Mouse (Mus musculus): ENCODE results near the gene Phf21a. TPM values are rescaled to one million over a fixed set of nuclear protein-coding genes. Genes with fewer than 3 reads are reported as not detected.
"Not testable (repeated sequence)": the region's sequence is repeated elsewhere in the genome, so short reads cannot be mapped to it uniquely, and the experiment has no call there.

Phf21a gene
- polyA plus RNA-seq, 1 experiment from 2014 or later: 35.8 TPM

GRCm38 (mm10) chr2:92391116-92391515, 298.2 kb downstream of the Phf21a start:
- Histone ChIP-seq H3K4me3 (ENCODE audit: low read depth, low read length) (no peak overlapping the region), H3K36me3 (ENCODE audit: control insufficient read depth, insufficient read depth, low read length) (peaks cover 7% of the 10 kb centered on the region), H3K27ac (ENCODE audit: low read length) (no peak overlapping the region), H3K9me3 (ENCODE audit: control insufficient read depth, low read depth, low read length) (no peaks in the 10 kb centered on the region), H3K27me3 (ENCODE audit: control insufficient read depth, insufficient read depth, low read length) (no peaks in the 10 kb centered on the region), H3K9ac (replicated peaks; ENCODE audit: low read depth, low read length) (no peak overlapping the region), H3K4me2 (replicated peaks; ENCODE audit: low read depth, low read length) (peak overlapping the region; percentile 62; the same call in 1 of the 2 replicates), H3K4me1 (ENCODE audit: control insufficient read depth, insufficient read depth, low read length) (peaks cover 38% of the 10 kb centered on the region)
- ATAC-seq (ENCODE audit: insufficient number of reproducible peaks, insufficient read depth, low FRiP score, low read depth): no peak
- whole genome bisulfite sequencing: 83% methylated on average over 8 of the region's 8 CpGs

GRCm38 (mm10) chr2:92391703-92392317, 298.9 kb downstream of the Phf21a start:
- H3K4me1 ChIP-seq (ENCODE audit: control insufficient read depth, insufficient read depth, low read length): peaks cover 38% of the 10 kb centered on the region
- H3K36me3 ChIP-seq (ENCODE audit: control insufficient read depth, insufficient read depth, low read length): peaks cover 1% of the 10 kb centered on the region; the same call in 1 of the 2 replicates
- no peaks in the 10 kb centered on the region for H3K9me3 ChIP-seq (ENCODE audit: control insufficient read depth, low read depth, low read length)
- peak overlapping the region; percentile 62 for H3K4me2 ChIP-seq (replicated peaks; ENCODE audit: low read depth, low read length)
- peak overlapping the region; percentile 38; the same call in 1 of the 2 replicates for H3K9ac ChIP-seq (replicated peaks; ENCODE audit: low read depth, low read length)
- H3K27ac ChIP-seq (ENCODE audit: low read length): peak overlapping the region; percentile 78
- peak overlapping the region; percentile 31 for H3K4me3 ChIP-seq (ENCODE audit: low read depth, low read length)
- WGBS: 20% methylated on average over 11 of the region's 11 CpGs
- ATAC-seq (ENCODE audit: insufficient number of reproducible peaks, insufficient read depth, low FRiP score, low read depth): no peak
- H3K27me3 ChIP-seq (ENCODE audit: control insufficient read depth, insufficient read depth, low read length): no peaks in the 10 kb centered on the region

GRCm38 (mm10) chr2:92392318-92393264, 299.7 kb downstream of the Phf21a start:
- ATAC-seq (ENCODE audit: insufficient number of reproducible peaks, insufficient read depth, low FRiP score, low read depth): no peak
- 3% methylated on average over 26 of the region's 26 CpGs for WGBS
- H3K36me3 ChIP-seq (ENCODE audit: control insufficient read depth, insufficient read depth, low read length): no peaks in the 10 kb centered on the region
- H3K9me3 ChIP-seq (ENCODE audit: control insufficient read depth, low read depth, low read length): no peaks in the 10 kb centered on the region
- H3K4me2 ChIP-seq (replicated peaks; ENCODE audit: low read depth, low read length): peak overlapping the region; percentile 62
- peak overlapping the region; percentile 31 for H3K4me3 ChIP-seq (ENCODE audit: low read depth, low read length)
- no peaks in the 10 kb centered on the region for H3K27me3 ChIP-seq (ENCODE audit: control insufficient read depth, insufficient read depth, low read length)
- peak overlapping the region; percentile 78 for H3K27ac ChIP-seq (ENCODE audit: low read length)
- peak overlapping the region; percentile 38; the same call in 1 of the 2 replicates for H3K9ac ChIP-seq (replicated peaks; ENCODE audit: low read depth, low read length)
- H3K4me1 ChIP-seq (ENCODE audit: control insufficient read depth, insufficient read depth, low read length): peaks cover 38% of the 10 kb centered on the region

GRCm38 (mm10) chr2:92395535-92395934, 302.6 kb downstream of the Phf21a start:
- Histone ChIP-seq H3K27me3 (ENCODE audit: control insufficient read depth, insufficient read depth, low read length) (no peaks in the 10 kb centered on the region), H3K9ac (replicated peaks; ENCODE audit: low read depth, low read length) (no peak overlapping the region), H3K9me3 (ENCODE audit: control insufficient read depth, low read depth, low read length) (no peaks in the 10 kb centered on the region), H3K4me2 (replicated peaks; ENCODE audit: low read depth, low read length) (no peak overlapping the region), H3K36me3 (ENCODE audit: control insufficient read depth, insufficient read depth, low read length) (no peaks in the 10 kb centered on the region), H3K27ac (ENCODE audit: low read length) (no peak overlapping the region), H3K4me1 (ENCODE audit: control insufficient read depth, insufficient read depth, low read length) (peaks cover 19% of the 10 kb centered on the region), H3K4me3 (ENCODE audit: low read depth, low read length) (no peak overlapping the region)
- WGBS: 78% methylated on average over 3 of the region's 3 CpGs
- no peak for ATAC-seq (ENCODE audit: insufficient number of reproducible peaks, insufficient read depth, low FRiP score, low read depth)

- no peaks in the 10 kb centered on the region for H3K27me3 ChIP-seq (ENCODE audit: control insufficient read depth, insufficient read depth, low read length)
- H3K27ac ChIP-seq (ENCODE audit: low read length): no peak overlapping the region
- no peak overlapping the region for H3K4me3 ChIP-seq (ENCODE audit: low read depth, low read length)
- WGBS: 68% methylated on average over 1 of the region's 1 CpGs
- H3K36me3 ChIP-seq (ENCODE audit: control insufficient read depth, insufficient read depth, low read length): no peaks in the 10 kb centered on the region
- no peaks in the 10 kb centered on the region for H3K9me3 ChIP-seq (ENCODE audit: control insufficient read depth, low read depth, low read length)
- no peak overlapping the region for H3K4me2 ChIP-seq (replicated peaks; ENCODE audit: low read depth, low read length)
- peaks cover 2% of the 10 kb centered on the region; the same call in 1 of the 2 replicates for H3K4me1 ChIP-seq (ENCODE audit: control insufficient read depth, insufficient read depth, low read length)
- H3K9ac ChIP-seq (replicated peaks; ENCODE audit: low read depth, low read length): no peak overlapping the region
- no peak for ATAC-seq (ENCODE audit: insufficient number of reproducible peaks, insufficient read depth, low FRiP score, low read depth)
Measured at GRCm38 (mm10) chr2:92397436-92397835, 304.5 kb downstream of the Phf21a start.

- H3K9ac ChIP-seq (replicated peaks; ENCODE audit: low read depth, low read length); H3K27me3 ChIP-seq (ENCODE audit: control insufficient read depth, insufficient read depth, low read length); ATAC-seq (ENCODE audit: insufficient number of reproducible peaks, insufficient read depth, low FRiP score, low read depth); H3K36me3 ChIP-seq (ENCODE audit: control insufficient read depth, insufficient read depth, low read length); H3K27ac ChIP-seq (ENCODE audit: low read length); H3K9me3 ChIP-seq (ENCODE audit: control insufficient read depth, low read depth, low read length); H3K4me2 ChIP-seq (replicated peaks; ENCODE audit: low read depth, low read length); H3K4me1 ChIP-seq (ENCODE audit: control insufficient read depth, insufficient read depth, low read length); H3K4me3 ChIP-seq (ENCODE audit: low read depth, low read length): not testable (repeated sequence)
- WGBS: 76% methylated on average over 4 of the region's 4 CpGs
Measured at GRCm38 (mm10) chr2:92399877-92400276, 307.0 kb downstream of the Phf21a start.

- H3K4me2 ChIP-seq (replicated peaks; ENCODE audit: low read depth, low read length): peak overlapping the region; percentile 85
- peak; percentile 3; the same call in 1 of the 2 replicates for ATAC-seq (ENCODE audit: insufficient number of reproducible peaks, insufficient read depth, low FRiP score, low read depth)
- peak overlapping the region; percentile 50 for H3K4me3 ChIP-seq (ENCODE audit: low read depth, low read length)
- H3K4me1 ChIP-seq (ENCODE audit: control insufficient read depth, insufficient read depth, low read length): no peaks in the 10 kb centered on the region
- WGBS: 5% methylated on average over 19 of the region's 22 CpGs
- peak overlapping the region; percentile 36; the same call in 1 of the 2 replicates for H3K9ac ChIP-seq (replicated peaks; ENCODE audit: low read depth, low read length)
- no peaks in the 10 kb centered on the region for H3K9me3 ChIP-seq (ENCODE audit: control insufficient read depth, low read depth, low read length)
- H3K27ac ChIP-seq (ENCODE audit: low read length): no peak overlapping the region
- H3K27me3 ChIP-seq (ENCODE audit: control insufficient read depth, insufficient read depth, low read length): no peaks in the 10 kb centered on the region
- peaks cover 8% of the 10 kb centered on the region for H3K36me3 ChIP-seq (ENCODE audit: control insufficient read depth, insufficient read depth, low read length)
Measured at GRCm38 (mm10) chr2:92400682-92401081, 307.8 kb downstream of the Phf21a start.

- H3K27ac ChIP-seq (ENCODE audit: low read length): no peak within 1 kb of the TSS
- H3K9ac ChIP-seq (replicated peaks; ENCODE audit: low read depth, low read length): peak within 1 kb of the TSS; percentile 36; the same call in 1 of the 2 replicates
- H3K9me3 ChIP-seq (ENCODE audit: control insufficient read depth, low read depth, low read length): no peaks in the 10 kb centered on the region
- H3K36me3 ChIP-seq (ENCODE audit: control insufficient read depth, insufficient read depth, low read length): peaks cover 8% of the 10 kb centered on the region
- WGBS: 2% methylated on average over 13 of the region's 59 CpGs
- H3K4me3 ChIP-seq (ENCODE audit: low read depth, low read length): peak within 1 kb of the TSS; percentile 50
- peak within 1 kb of the TSS; percentile 85 for H3K4me2 ChIP-seq (replicated peaks; ENCODE audit: low read depth, low read length)
- no peaks in the 10 kb centered on the region for H3K27me3 ChIP-seq (ENCODE audit: control insufficient read depth, insufficient read depth, low read length)
- H3K4me1 ChIP-seq (ENCODE audit: control insufficient read depth, insufficient read depth, low read length): no peaks in the 10 kb centered on the region
- ATAC-seq (ENCODE audit: insufficient number of reproducible peaks, insufficient read depth, low FRiP score, low read depth): peak; percentile 81
Measured at GRCm38 (mm10) chr2:92401091-92401561, 308.2 kb downstream of the Phf21a start, which contains the start of gene Mapk8ip1. Mapk8ip1 (minus strand) TSS chr2:92401263.

All from stomach, embryonic 14.5 days (tissue).